Mouse (Mus musculus) neural tube, embryonic 15.5 days (tissue): ENCODE measurements around the gene Mettl21c. TPM values are rescaled to one million over a fixed set of nuclear protein-coding genes. Genes with fewer than 3 reads are reported as not detected.

Experiments
- ATAC-seq: fragments of 200-750 bp; cut with Nextera tagmentation; 2 replicates; pipeline ENCODE4 v1.8.0; 2017; ENCODE audit warnings: mild to moderate bottlenecking, moderate TSS enrichment, moderate library complexity; ENCODE audit not compliant: low FRiP score
- H3K27ac ChIP-seq: fragments of 300-500 bp; sonication (generic); replicated peaks from 2 replicates; pipeline ENCODE4 v1.5.1; 2015; ENCODE audit warnings: mild to moderate bottlenecking, inconsistent platforms
- H3K27me3 ChIP-seq: fragments of 300-500 bp; sonication (generic); replicated peaks from 2 replicates; pipeline ENCODE4 v1.6.1; 2015; ENCODE audit warnings: inconsistent platforms
- H3K36me3 ChIP-seq: fragments of 300-500 bp; sonication (generic); 2 replicates; pipeline ENCODE4 v1.6.1; 2015; ENCODE audit warnings: inconsistent platforms
- H3K4me1 ChIP-seq: fragments of 300-500 bp; sonication (generic); 2 replicates; pipeline ENCODE4 v1.6.1; 2015; ENCODE audit warnings: inconsistent platforms
- H3K4me2 ChIP-seq: fragments of 300-500 bp; sonication (generic); 2 replicates; pipeline ENCODE4 v1.6.1; 2015; ENCODE audit warnings: inconsistent platforms, mild to moderate bottlenecking, moderate library complexity
- H3K4me3 ChIP-seq: fragments of 300-500 bp; sonication (generic); replicated peaks from 2 replicates; pipeline ENCODE4 v1.5.1; 2015; ENCODE audit warnings: mild to moderate bottlenecking, inconsistent platforms
- H3K9ac ChIP-seq: fragments of 300-500 bp; sonication (generic); replicated peaks from 2 replicates; pipeline ENCODE4 v1.6.1; 2015; ENCODE audit warnings: mild to moderate bottlenecking, inconsistent platforms
- H3K9me3 ChIP-seq: fragments of 300-500 bp; sonication (generic); replicated peaks from 2 replicates; pipeline ENCODE4 v1.6.1; 2016; ENCODE audit warnings: inconsistent platforms
- WGBS: fragments of 180-500 bp; shearing (Covaris S2); methylation state at CpG from one replicate; pipeline ENCODE4 v1.1.7; 2015; ENCODE audit warnings: mixed read lengths; 5-methylcytosine and 5-hydroxymethylcytosine counted together
- polyA plus RNA-seq: library from polyadenylated mRNA; unstranded; fragments of >200 nt; fragmentation: Nextera tagmentation; extraction: Ambion mirVana; gene quantifications from 2 replicates; pipeline ENCODE4 v1.2.1, GENCODE M21; 2015

The Mettl21c gene
- polyA plus RNA-seq, 1 experiment from 2014 or later, result 2.4 TPM

DNA sequence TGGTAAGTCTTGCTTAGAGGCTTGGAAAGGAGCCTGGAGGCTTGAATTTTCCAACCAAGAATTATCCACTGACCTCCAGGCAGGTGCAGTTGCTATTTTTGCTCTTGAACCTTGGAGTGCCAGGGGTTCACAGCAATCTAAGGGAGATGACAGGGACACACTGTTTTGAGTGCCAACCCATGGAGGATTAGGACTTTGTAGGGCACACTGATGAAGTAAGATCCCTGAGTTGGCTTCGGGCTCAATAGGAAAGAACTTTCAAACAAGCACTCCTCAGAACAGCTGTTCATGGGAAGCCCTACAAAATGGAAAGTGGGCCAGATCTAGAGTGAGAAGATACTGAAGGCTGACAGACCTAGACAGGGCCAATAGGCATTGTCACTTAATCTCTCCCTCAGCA, 2.8 kb upstream of the Mettl21c start:
- no peaks in the 10 kb centered on the region for H3K36me3 ChIP-seq
- H3K4me2 ChIP-seq, result no peak overlapping the region
- H3K27me3 ChIP-seq, result no peaks in the 10 kb centered on the region
- no peaks in the 10 kb centered on the region for H3K9me3 ChIP-seq
- H3K4me3 ChIP-seq, result no peak overlapping the region
- ATAC-seq, result no peak
- H3K27ac ChIP-seq, result no peak overlapping the region
- WGBS, result 88% methylated on average over 1 of the region's 1 CpGs
- H3K4me1 ChIP-seq, result no peaks in the 10 kb centered on the region
- H3K9ac ChIP-seq, result no peak overlapping the region

DNA sequence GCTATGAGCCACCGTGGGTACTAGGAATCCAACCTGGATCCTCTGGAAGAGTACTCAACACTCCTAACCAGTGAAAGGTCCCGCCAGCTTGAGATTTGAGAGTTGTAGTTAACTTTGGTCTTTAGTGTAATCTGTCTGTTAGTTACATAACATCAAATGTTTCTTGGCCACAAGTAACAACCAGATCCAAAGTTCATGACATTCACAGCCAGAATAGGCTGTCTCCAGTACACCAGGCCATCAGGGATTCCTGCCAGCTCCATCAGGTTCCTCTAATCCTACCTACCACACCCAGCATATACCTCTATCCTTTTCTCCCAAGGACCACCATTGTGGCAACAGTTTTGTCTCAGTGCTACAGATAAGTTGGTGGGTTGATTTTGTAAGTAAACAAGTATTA, 4.3 kb downstream of the Mettl21c start:
- no peak for ATAC-seq
- WGBS, result 95% methylated on average over 2 of the region's 2 CpGs
- H3K4me3 ChIP-seq, result no peak overlapping the region
- H3K4me1 ChIP-seq, result no peaks in the 10 kb centered on the region
- no peak overlapping the region for H3K4me2 ChIP-seq
- no peaks in the 10 kb centered on the region for H3K27me3 ChIP-seq
- H3K9me3 ChIP-seq, result no peaks in the 10 kb centered on the region
- no peak overlapping the region for H3K27ac ChIP-seq
- H3K9ac ChIP-seq, result no peak overlapping the region
- H3K36me3 ChIP-seq, result no peaks in the 10 kb centered on the region

DNA sequence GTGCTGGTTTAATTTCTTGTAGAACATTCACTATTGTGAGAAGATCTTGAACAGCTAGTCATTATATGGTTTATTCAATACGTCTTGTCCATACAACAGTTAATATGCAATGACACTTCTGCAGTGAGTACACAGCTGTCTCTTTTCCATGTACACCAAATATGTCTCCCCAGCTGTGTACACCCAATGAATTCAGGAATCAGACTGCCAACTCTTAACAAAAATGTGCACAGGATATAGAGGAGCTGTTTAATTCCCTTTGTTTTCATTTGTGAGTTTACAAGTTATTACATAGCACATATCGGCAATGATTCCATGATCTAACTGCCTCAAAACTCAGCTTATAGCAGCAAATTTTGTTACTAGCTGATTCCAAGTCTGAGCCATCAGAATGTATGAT, 15.3 kb downstream of the Mettl21c start:
- Histone ChIP-seq H3K4me3 (no peak overlapping the region), H3K27ac (no peak overlapping the region), H3K4me1 (no peaks in the 10 kb centered on the region), H3K27me3 (no peaks in the 10 kb centered on the region), H3K4me2 (no peak overlapping the region), H3K9ac (no peak overlapping the region), H3K36me3 (peaks cover 32% of the 10 kb centered on the region), H3K9me3 (no peaks in the 10 kb centered on the region)
- 99% methylated on average over 2 of the region's 2 CpGs for WGBS
- no peak for ATAC-seq

DNA sequence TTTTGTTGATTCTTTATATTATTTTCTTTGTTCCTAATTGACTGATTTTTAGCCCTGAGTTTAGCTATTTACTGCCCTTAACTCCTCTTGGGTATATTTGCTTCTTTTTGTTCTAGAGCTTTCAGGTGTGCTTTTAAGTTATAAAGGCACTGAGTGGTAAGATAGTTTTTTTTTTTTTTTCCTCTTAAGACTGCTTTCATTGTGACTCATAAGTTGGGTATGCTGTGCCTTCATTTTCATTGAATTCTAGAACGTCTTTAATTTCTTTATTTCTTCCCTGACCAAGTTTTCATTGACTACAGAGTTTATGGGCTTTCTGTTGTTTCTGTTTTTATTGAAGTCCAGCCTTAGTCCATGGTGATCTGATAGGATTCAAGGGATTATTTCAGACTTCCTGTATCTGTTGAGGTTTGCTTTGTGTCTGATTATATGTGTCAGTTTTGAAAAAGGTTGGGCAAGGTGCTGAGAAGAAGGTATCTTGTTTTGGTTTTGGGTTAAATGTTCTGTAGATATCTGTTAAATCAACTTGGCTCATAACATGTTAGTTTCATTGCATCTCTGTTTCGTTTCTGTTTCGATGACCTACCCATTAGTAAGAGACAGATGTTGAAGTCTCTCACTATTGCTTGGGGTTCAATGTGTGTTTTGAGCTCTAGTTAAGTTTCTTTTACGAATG, 22.8 kb downstream of the Mettl21c start:
- Histone ChIP-seq H3K4me1 (no peaks in the 10 kb centered on the region), H3K4me3 (no peak overlapping the region), H3K27ac (no peak overlapping the region), H3K36me3 (peaks cover 45% of the 10 kb centered on the region), H3K9me3 (no peaks in the 10 kb centered on the region), H3K4me2 (no peak overlapping the region), H3K27me3 (no peaks in the 10 kb centered on the region), H3K9ac (no peak overlapping the region)
- ATAC-seq, result no peak
- 96% methylated on average over 4 of the region's 4 CpGs for WGBS

DNA sequence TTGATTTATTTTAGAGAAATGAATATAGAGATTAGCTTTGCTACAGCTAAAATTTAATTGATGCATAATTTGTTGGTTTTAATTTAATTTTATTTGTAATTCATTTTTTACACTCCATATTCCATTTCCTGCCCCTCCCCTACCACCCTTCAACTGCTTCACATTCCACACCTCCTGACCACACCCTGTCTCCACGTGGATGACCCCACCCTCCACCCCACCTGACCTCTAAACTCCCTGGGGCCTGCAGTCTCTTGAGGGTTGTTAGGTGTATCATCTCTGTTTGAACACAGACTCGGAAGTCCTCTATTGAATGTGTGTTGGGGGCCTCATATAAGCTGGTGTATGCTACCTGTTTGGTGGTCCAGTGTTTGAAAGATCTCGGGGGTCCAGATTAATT, 48.7 kb downstream of the Mettl21c start:
- Histone ChIP-seq H3K9me3 (no peaks in the 10 kb centered on the region), H3K4me2 (no peak overlapping the region), H3K36me3 (peaks cover 41% of the 10 kb centered on the region), H3K27ac (no peak overlapping the region), H3K4me1 (no peaks in the 10 kb centered on the region), H3K9ac (no peak overlapping the region), H3K4me3 (no peak overlapping the region), H3K27me3 (no peaks in the 10 kb centered on the region)
- ATAC-seq, result no peak
- WGBS, result 74% methylated on average over 3 of the region's 3 CpGs

DNA sequence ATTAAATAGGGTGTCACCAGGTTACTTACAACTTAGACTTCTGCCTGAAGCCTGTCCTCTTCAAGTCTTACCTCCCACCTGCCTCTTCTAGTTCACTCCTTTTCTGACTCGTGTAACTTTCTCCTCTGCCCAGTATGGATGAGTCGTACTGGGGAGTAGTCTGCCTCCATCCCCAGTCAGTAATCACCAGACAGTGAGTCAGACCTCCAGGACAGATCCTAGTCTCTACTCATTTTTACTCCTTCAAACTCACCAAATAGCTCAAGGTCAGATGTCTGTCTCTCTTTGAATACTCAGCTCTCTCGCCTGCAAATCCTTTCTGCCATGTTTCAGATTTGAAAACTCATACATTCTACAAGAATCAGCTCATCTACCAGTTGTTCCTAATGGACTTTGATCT, 50.5 kb downstream of the Mettl21c start:
- no peaks in the 10 kb centered on the region for H3K27me3 ChIP-seq
- H3K27ac ChIP-seq, result no peak overlapping the region
- ATAC-seq, result no peak
- no peaks in the 10 kb centered on the region for H3K4me1 ChIP-seq
- H3K9ac ChIP-seq, result no peak overlapping the region
- no peaks in the 10 kb centered on the region for H3K9me3 ChIP-seq
- H3K36me3 ChIP-seq, result peaks cover 42% of the 10 kb centered on the region
- H3K4me2 ChIP-seq, result no peak overlapping the region
- whole genome bisulfite sequencing, result 96% methylated on average over 3 of the region's 3 CpGs
- H3K4me3 ChIP-seq, result no peak overlapping the region

DNA sequence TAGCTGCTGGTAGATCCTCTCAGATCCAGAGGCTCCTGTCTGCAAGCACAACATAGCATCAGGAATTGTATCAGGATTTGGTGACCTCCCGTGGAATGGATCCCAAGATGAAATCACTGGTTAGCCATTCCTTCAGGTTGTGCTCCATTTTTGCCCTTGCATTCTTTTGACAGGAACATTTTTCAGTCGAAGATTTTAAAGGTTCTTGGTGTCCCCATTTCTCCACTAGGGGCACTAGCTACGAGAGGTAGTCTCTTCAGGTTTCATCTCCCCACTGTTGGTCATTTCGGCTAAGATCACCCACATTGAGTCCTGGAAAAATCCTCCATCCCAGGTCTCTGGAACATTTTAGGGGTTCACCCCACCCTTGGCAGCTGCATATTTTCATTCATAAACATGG, 53.1 kb downstream of the Mettl21c start:
- Histone ChIP-seq H3K9me3 (no peaks in the 10 kb centered on the region), H3K27me3 (no peaks in the 10 kb centered on the region), H3K27ac (no peak overlapping the region), H3K36me3 (peaks cover 39% of the 10 kb centered on the region), H3K4me2 (no peak overlapping the region), H3K4me3 (no peak overlapping the region), H3K9ac (no peak overlapping the region), H3K4me1 (no peaks in the 10 kb centered on the region)
- ATAC-seq, result no peak
- 86% methylated on average over 4 of the region's 4 CpGs for WGBS

DNA sequence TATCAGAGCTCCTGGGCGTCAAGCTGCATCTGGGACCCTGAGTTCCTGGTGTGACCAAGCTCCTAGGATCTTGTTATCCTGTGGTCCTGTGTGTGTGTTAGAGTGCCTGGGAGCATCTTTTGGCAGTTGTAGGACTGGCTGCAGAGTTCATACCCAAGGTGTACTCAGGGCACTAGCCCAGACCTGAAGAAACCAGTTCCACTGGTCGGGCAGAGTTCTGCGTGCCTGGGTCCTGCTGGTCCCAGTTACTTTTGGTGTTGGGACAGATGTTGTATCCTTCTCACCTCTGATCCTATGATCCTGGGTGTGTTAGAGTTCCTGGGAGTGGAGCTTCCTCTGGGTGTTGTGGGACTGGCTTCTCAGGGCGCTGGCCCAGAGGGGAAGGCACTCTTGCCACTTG, 55.5 kb downstream of the Mettl21c start:
- no peak overlapping the region for H3K4me2 ChIP-seq
- H3K27ac ChIP-seq, result no peak overlapping the region
- H3K9ac ChIP-seq, result no peak overlapping the region
- no peaks in the 10 kb centered on the region for H3K27me3 ChIP-seq
- H3K9me3 ChIP-seq, result no peaks in the 10 kb centered on the region
- 95% methylated on average over 4 of the region's 4 CpGs for WGBS
- H3K4me1 ChIP-seq, result no peaks in the 10 kb centered on the region
- H3K4me3 ChIP-seq, result no peak overlapping the region
- no peak for ATAC-seq
- H3K36me3 ChIP-seq, result peaks cover 43% of the 10 kb centered on the region

Other genes starting within 250 kb of the Mettl21c start
- gene Uxs1, start 192.2 kb downstream of the Mettl21c start, polyA plus RNA-seq, result 18.7 and 21.9 TPM in 2 replicates
- gene Tpp2, start 86.4 kb downstream of the Mettl21c start, polyA plus RNA-seq, result 60.4 and 60.6 TPM in 2 replicates
- 0.05 TPM in 2 replicates for gene Gm8251, start 41.9 kb upstream of the Mettl21c start, polyA plus RNA-seq
- gene Tex30, start 82.4 kb upstream of the Mettl21c start, polyA plus RNA-seq, result 42.6 and 53.8 TPM in 2 replicates
- gene Kdelc1, start 98.8 kb upstream of the Mettl21c start, polyA plus RNA-seq, result 27.9 and 29.9 TPM in 2 replicates
- 24.6 and 28.9 TPM in 2 replicates for gene Bivm, start 98.9 kb upstream of the Mettl21c start, polyA plus RNA-seq
- 24.2 and 24.4 TPM in 2 replicates for gene Ercc5, start 127.7 kb upstream of the Mettl21c start, polyA plus RNA-seq
- 0.06 TPM in 1 of 2 replicates, not detected in the other for gene Mettl21e, start 198.9 kb upstream of the Mettl21c start, polyA plus RNA-seq